Mouse (Mus musculus): ENCODE results near the gene Drosha.

DNA sequence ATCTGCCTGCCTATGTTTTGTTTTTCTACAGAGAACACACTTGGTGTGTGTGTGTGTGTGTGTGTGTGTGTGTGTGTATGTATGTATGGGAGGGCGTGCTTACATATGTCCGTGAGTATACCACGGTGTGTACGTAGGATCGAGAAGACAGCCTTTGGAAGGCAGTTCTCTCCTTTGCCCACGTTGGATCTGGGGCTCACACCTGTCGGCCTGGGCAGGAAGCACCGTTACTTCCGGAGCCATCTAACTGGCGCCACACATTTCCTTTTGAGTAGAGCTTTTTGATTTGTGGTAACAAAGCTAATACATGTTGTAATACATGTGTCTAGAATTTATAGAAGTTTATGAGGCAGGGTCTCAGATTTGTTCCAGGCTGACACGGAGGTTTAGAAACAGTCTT lies 16.1 kb downstream of the Drosha start:
- no peak for TF ChIP-seq CTCF (IDR thresholded peaks at IDR 0.05; ENCODE audit: low read depth, low read length)
- no peak for TF ChIP-seq POLR2A (IDR thresholded peaks at IDR 0.05; ENCODE audit: insufficient read depth, low read length)
- TF ChIP-seq EP300 (IDR thresholded peaks at IDR 0.05; ENCODE audit: insufficient read depth, low read depth, low read length) = no peak

Measured in ES-Bruce4 (cell line).